Mouse (Mus musculus): ENCODE results near the gene Heyl. TPM values are rescaled to one million over a fixed set of nuclear protein-coding genes. Genes with fewer than 3 reads are reported as not detected.
A peak's percentile ranks its signal among the peaks of the same experiment; 100 is the strongest.

The Heyl gene
- total RNA-seq, 2 experiments from 2014 or later, result 3.9 to 4.8 TPM

DNA sequence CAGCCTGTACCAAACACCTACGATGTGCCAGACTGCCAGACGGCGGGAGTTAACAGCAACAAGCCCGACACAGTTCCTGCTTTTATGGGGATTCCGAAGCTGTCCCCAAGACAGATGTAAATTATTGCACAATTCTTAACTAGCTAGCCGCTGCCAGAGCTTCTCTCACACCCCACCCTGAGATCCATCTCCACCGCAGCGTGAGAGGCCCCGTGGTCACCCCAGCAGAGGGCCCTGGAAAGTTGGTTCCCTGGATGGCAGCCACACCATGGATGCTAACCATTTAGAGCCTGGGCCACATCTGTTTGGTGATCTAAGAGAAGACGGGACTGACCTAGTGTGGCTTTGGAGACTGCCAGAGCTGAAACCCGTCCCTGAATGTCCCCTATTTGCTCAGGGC is 4.2 kb upstream of the Heyl start:
- no peak for DNase-seq (ENCODE audit: extremely low spot score in 1 of 2, low spot score in 1 of 2)

DNA sequence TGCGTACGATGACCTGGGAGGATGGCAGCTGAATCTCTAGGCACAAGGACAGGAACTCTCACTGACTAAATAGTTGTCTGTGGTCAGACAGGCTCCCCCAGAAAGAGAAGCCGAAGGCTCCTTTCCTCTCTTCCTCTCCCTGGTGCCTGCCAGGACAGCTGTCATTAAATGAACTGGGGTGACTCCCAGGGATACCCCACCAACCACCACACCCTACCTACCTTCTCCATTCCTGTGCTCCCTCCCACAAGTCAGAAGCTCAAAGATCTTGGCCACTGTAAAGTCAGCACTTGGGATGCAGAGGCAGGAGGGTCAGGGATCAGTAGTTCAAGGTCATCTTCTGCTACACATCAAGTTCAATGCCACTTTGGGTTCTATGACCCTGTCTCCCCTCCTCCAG is 515 bp upstream of the Heyl start:
- DNase-seq (ENCODE audit: extremely low spot score in 1 of 2, low spot score in 1 of 2), result no peak

GRCm38 (mm10) chr4:123235835-123236430 is 2.6 kb downstream of the Heyl start:
- DNase-seq (ENCODE audit: extremely low spot score in 1 of 2, low spot score in 1 of 2), result no peak

GRCm38 (mm10) chr4:123236431-123237031 is 3.2 kb downstream of the Heyl start:
- no peak for DNase-seq (ENCODE audit: extremely low spot score in 1 of 2, low spot score in 1 of 2)

- no peak for DNase-seq (ENCODE audit: extremely low spot score in 1 of 2, low spot score in 1 of 2)
These were observed 4.3 kb downstream of the Heyl start for GRCm38 (mm10) chr4:123237386-123238266.

GRCm38 (mm10) chr4:123239361-123240203 is 6.2 kb downstream of the Heyl start:
- no peak for DNase-seq (ENCODE audit: extremely low spot score in 1 of 2, low spot score in 1 of 2)

DNA sequence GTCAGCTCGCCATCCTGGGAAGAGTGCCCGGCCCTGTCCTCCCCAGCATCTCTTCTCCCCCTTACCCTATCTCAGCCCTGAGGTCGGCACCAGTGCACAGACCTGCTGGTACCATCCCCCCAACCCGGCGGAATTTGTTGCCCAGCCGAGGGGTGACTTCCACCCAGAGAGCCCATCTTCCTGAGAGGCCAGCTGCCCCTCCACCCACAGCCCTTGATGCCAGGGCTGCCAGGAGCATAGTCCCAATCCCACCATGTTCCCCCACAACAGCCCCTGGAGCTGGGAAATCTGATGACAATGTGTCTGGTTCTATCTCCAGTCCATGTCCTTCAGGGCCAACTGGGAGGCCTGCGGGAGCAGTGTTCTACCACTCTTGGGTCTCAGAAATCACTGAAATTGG is 12.9 kb downstream of the Heyl start:
- no peak for DNase-seq (ENCODE audit: extremely low spot score in 1 of 2, low spot score in 1 of 2)

GRCm38 (mm10) chr4:123246651-123247050 is 13.3 kb downstream of the Heyl start:
- DNase-seq (ENCODE audit: extremely low spot score in 1 of 2, low spot score in 1 of 2), result no peak

DNA sequence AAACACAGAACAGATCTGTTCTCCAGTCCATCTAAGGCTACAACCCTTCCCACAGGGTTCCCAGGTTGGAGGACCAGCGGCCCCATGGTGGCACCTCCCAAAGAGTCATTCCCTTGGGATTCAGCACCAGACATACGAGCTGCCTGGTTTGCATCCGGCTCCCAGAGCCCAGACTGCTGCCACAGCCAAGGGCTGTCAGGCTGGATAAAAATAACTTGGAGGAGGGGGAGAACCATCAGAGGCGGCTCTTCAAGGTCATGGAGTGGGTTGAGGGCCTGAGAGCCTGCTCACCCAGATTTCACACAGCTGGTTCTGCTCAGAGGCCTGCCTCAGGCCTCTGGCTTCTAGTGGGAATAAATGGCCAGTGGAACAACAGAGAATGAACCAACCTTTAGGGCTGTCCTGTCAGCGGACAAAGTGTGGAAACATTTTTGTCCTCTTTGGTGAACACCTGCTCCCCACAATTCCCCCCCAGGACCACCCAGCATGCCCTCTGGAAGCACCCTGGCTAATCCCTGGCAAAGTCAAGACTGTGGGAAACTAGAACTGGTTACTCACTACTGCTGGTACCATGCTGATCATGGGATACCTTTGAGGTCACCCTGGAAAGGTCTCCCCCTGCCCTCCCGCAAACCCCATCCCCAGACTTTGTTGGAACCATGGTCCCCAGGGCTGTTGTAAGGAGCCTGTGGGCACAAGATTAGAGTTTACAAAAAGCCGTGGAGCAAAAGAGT is 14.0 kb downstream of the Heyl start:
- no peak for DNase-seq (ENCODE audit: extremely low spot score in 1 of 2, low spot score in 1 of 2)

DNA sequence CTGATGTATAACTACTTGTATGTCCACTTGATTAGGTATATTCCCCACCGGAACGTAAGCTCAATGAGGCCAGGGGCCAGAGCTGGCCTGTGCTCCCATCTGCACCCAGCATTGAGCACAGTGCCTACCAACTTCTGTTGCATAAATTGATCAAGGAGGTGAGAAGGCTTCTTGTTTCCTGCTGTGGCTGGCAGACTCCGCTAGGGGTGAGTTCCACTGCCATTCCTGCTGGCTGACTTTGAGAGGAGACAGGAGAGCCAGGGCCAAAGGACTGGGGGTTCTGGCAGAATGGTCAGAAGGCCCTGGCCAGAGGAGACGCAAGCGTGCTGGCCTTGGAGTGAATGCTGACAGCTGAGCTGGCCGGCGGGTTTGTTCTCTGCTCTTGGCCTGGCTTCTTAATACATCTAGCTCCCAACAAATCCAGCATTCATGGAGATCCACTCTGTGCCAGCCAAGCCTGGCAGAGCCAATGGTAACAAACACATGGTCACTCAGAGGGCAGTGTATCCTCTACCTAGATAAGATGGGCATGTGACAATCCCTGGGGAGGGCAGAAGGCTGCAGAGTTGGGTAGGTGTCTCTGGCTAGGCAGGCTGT is 15.7 kb downstream of the Heyl start:
- peak; percentile 29 to 47 for DNase-seq (ENCODE audit: extremely low spot score in 1 of 2, low spot score in 1 of 2)

- DNase-seq (ENCODE audit: extremely low spot score in 1 of 2, low spot score in 1 of 2), result no peak
These were observed 18.9 kb downstream of the Heyl start for GRCm38 (mm10) chr4:123252214-123252613.

GRCm38 (mm10) chr4:123254617-123255016 is 21.3 kb downstream of the Heyl start:
- DNase-seq (ENCODE audit: extremely low spot score in 1 of 2, low spot score in 1 of 2), result no peak

DNA sequence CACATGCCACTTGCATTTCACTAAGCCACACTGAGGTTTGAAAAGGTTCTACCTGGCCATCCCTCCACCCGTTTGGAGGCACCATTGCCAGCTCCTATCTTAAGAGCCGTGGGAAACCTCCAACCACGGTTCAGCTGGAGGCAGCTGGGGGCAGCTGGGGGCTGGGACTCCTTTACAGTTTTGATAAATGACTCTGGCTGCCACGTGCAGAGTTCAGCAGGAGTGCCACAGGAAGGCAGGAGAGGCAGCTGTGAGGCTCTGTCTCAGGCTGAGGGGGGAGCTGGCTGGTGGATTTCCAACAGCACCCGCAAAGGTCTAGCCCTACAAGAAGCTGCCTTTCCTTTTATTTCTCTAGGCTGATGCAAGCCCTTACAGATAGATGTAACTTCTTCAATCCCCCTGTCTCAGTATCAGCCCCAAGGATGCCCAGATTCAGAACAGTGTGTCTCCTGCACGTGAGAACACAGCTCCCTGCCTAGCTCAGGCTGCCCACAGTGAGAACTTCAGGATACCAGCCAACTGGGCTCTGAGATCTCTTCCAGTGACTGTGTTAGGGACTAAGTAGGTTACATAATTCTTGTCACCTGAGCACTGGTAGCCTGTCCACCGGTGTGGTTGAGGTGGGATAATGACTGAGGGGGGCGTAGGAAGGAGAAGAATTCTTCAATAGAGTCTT is 26.9 kb downstream of the Heyl start:
- no peak for DNase-seq (ENCODE audit: extremely low spot score in 1 of 2, low spot score in 1 of 2)

DNA sequence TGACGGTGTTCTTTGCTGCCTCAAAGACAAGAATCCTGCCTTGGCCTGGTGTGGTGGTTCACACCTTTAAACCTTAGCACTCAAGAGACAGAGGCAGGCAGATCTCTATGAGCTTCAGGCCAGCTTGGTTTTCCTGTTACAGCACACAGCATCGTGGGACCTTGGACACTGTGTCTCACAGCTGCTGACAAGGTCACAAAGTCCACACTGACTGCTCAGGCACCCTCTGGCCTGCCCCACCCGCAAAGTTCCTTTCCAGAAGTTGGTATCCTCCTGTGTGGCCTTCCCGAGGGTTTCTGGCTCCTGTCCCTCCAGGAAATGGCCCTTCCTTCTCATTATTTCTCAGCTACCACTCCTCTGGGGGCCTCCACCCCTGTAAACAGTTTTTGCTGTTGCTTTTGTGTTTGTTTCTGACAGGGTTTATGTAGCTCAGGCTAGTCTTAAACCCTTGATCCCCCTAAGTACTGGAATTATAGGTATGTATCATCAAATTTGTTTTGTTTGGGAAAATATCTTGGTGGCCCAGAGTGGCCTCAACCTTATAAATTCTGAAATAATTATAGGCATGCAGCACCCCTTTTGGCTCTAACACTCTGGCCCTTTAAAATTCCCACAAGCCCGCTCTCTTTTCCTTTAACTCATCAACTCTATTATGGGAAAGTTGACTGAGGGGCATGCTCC is 28.5 kb downstream of the Heyl start, which contains the start of gene Pabpc4:
Gene Pabpc4 (plus strand): TSS at position 631 of the 681 bp plus-strand sequence.
- DNase-seq (ENCODE audit: extremely low spot score in 1 of 2, low spot score in 1 of 2), result no peak

DNA sequence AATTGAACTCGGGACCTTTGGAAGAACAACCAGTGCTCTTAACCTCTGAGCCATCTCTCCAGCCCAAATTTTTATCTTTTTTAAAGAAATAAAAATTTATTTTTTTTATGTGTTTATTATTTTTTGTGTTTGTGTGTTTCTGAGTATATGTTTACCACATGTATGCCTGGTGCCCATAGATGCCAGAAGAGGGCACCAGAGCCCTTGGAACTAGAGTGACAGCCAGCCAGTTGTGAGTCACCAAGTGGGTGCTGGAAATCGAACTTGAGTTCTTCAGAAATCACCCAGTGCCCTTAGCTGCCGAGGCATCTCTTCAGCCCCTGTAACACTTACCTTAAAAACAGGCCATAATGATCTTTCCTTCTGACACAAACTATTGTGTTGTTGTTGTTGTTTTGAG is 37.7 kb downstream of the Heyl start:
- DNase-seq (ENCODE audit: extremely low spot score in 1 of 2, low spot score in 1 of 2), result no peak

GRCm38 (mm10) chr4:123280117-123280516 is 46.8 kb downstream of the Heyl start:
- DNase-seq (ENCODE audit: extremely low spot score in 1 of 2, low spot score in 1 of 2), result no peak

DNA sequence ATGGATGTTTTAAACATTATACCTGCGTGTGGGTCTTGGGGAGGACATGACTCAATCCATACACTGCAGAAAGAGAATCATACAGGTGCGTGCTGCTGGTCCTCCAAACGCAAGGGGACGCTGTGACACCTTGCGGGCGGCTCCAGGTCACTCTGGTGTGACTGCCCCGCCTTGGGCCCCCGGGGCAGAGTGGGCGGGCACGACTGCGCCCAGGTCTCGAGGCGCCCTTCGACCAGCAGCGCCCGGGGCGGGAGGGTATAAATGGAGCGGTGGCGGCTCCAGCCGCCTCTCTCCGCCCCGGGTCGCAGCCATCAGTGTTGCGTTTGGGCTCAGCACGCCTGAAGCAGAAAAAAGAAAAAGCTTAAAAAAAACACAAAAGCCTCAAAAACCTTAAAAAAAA is 49.1 kb downstream of the Heyl start:
- peak; percentile 73 to 81 for DNase-seq (ENCODE audit: extremely low spot score in 1 of 2, low spot score in 1 of 2)

DNA sequence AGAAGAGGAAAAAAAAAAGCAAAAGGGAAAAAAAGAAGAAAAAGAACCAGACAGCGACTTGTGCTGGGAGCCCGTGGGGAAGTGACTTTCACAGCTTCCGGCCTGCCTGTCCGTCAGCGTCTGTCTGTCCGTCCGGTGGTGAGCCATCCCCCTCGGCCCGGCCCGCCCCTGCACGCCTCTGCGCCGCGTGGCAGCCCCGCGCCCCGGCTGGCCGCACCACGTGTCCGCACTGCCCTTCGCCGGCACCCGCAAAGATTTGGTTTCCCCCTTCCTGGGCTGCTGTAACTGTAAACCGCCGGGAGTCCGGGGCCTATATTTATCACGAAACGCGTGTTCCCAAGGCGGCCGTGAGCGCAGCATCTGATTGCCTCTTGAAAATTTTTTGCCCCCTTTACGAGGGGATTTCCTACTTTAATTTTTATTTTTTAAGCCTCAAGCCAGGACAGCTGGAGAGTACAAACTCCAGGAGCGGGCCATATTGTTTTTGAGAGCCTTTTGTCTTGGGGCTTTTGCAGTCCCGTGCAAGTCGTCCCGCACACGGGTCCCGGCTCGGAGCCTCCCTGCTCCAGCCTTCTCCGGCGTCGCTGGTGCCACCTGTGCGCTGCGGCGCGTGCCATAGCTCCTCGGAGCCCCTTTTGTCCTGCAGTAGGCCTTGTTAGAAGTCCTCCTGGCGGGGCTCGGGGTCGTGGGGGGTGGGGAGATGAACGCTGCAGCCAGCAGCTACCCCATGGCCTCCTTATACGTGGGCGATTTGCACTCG is 49.7 kb downstream of the Heyl start:
- DNase-seq (ENCODE audit: extremely low spot score in 1 of 2, low spot score in 1 of 2), result peak in 1 of 2 experiments; percentile 34
